13 mouse cellular contexts compared by ENCODE assay signal in genomic region chr10:121983993-121984610, GRCm38 (mm10).
A peak's percentile ranks its signal among the peaks of the same experiment; 100 is the strongest.
DNase-seq lines count a peak whose midpoint lies in the region; ATAC-seq and TF ChIP-seq lines count a peak whose summit lies in the region.
"Had no signal": no experiment of that assay in that cellular context is flagged by ENCODE, and none has a peak within 500 bp of the region (broad histone marks: within the 10 kb centered on the region; RNA-seq: fewer than 3 reads in every experiment).

No protein-coding gene starts in this region.

- no peak for ATAC-seq in granulocyte monocyte progenitor cell, adult 5-6 weeks (replicated peaks; ENCODE audit: poor library complexity, severe bottlenecking)
- ATAC-seq: intestine, postnatal 0 days; Patski had no signal

- H3K9ac ChIP-seq in heart, adult 2 months (ENCODE audit: low read depth, low read length) = no peak overlapping the region
- H3K9ac ChIP-seq: liver, embryonic 13.5 days had no signal

- no peak overlapping the region for H3K4me3 ChIP-seq in heart, adult 2 months
- H3K4me3 ChIP-seq: liver, embryonic 13.5 days had no signal

- WGBS in heart, adult 2 months = 35% methylated on average over 10 of the region's 10 CpGs

- H3K79me2 ChIP-seq in heart, adult 2 months (replicated peaks; ENCODE audit: control insufficient read depth, insufficient read depth, low read length) = no peaks in the 10 kb centered on the region

- peak; percentile 17 for DNase-seq in gastrocnemius, postnatal 14 days
- no peak for DNase-seq in gastrocnemius, postnatal 4 days (ENCODE audit: low spot score in 2 of 2)
- DNase-seq in heart, adult 2 months = peak; percentile 51 to 58
- DNase-seq in kidney, adult 18-20 months = peak; percentile 43
- peak; percentile 82 to 85 for DNase-seq in kidney, postnatal 4 days
- DNase-seq in cerebellum, adult 18-20 months = no peak
- DNase-seq: cerebellum, adult 9-11 months; liver, embryonic 13.5 days; thymus, postnatal 25 days had no signal

- no peaks in the 10 kb centered on the region for H3K27me3 ChIP-seq in heart, adult 2 months (ENCODE audit: control insufficient read depth, insufficient read depth, low read length)
- H3K27me3 ChIP-seq: liver, embryonic 13.5 days; Patski had no signal

- no peak overlapping the region for H3K27ac ChIP-seq in heart, adult 2 months
- H3K27ac ChIP-seq: liver, embryonic 13.5 days; macrophage had no signal

- intact Hi-C loops in gastrocnemius, postnatal 14 days (cut with DNase I; ENCODE audit: low total_unique reads) = no loop called here
- intact Hi-C loops in heart, adult 2 months (cut with DNase I) = no loop called here

- TF ChIP-seq EP300 in heart, adult 2 months (IDR thresholded peaks at IDR 0.05; ENCODE audit: insufficient read depth, low read depth, low read length) = no peak

- H3K4me1 ChIP-seq in heart, adult 2 months (ENCODE audit: control insufficient read depth, insufficient read depth, low read length) = no peaks in the 10 kb centered on the region; the same call in 1 of the 2 replicates

- no peak for TF ChIP-seq CTCF in heart, adult 2 months (IDR thresholded peaks at IDR 0.05)

- no peak for TF ChIP-seq POLR2A in heart, adult 2 months (IDR thresholded peaks at IDR 0.05; ENCODE audit: insufficient read depth, low read depth, low read length)

- no peaks in the 10 kb centered on the region for H3K36me3 ChIP-seq in heart, adult 2 months (ENCODE audit: control insufficient read depth, insufficient read depth, low read length)
- H3K36me3 ChIP-seq: liver, embryonic 13.5 days had no signal

Comparison
In these comparisons a context has a peak if more than half of its experiments do, and no peak if none do; other contexts are left out.
1. DNase-seq: peak in gastrocnemius, postnatal 14 days (single experiment), heart, adult 2 months (2 of 2), kidney, adult 18-20 months (single experiment) and kidney, postnatal 4 days (2 of 2); none in gastrocnemius, postnatal 4 days (0 of 2) and cerebellum, adult 18-20 months (0 of 2).